ENCODE assay signal across 29 mouse cellular contexts in the genomic region with DNA sequence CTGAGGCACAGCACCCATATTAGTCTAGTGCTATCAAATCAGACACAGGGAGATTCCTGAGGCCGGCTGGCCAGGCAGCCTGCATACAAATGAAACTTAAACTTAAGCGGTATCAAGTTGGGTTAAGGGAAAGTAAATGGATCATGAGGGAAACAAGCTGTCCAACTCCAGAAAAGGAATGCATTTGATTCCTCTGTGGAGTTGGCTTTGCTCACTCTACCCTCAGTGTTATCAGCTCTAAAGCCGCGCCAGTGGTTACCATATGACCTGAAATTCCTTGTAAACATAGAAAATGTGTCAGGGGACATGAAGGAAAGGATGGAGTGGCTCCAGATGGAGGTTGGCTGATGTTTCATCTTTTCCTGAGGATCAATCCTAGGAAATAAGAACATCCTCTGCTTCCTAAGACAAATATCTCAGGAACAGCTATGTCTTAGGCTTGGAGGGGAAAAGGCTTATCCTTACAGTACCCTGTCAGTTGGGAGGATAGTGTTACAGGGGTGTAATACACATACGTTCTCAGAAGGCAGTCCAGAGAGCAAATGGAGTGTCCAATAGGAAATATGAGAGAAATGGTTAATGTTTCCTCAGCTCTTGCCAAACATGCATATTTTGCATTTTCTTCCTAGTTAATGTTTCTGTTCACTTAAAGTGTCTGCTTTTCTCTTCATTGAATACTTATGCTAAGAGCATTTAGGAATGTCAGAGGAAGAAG.
DNase-seq lines count a peak whose midpoint lies in the region; ATAC-seq and TF ChIP-seq lines count a peak whose summit lies in the region.
"Had no signal": no experiment of that assay in that cellular context is flagged by ENCODE, and none has a peak within 500 bp of the region (broad histone marks: within the 10 kb centered on the region; RNA-seq: fewer than 3 reads in every experiment).

No protein-coding gene starts in this region.

- no peak overlapping the region for H3K4me3 ChIP-seq in embryonic facial prominence, embryonic 14.5 days (ENCODE audit: low read depth, low read length)
- no peak overlapping the region for H3K4me3 ChIP-seq in embryonic facial prominence, embryonic 10.5 days
- no peak overlapping the region for H3K4me3 ChIP-seq in kidney, adult 2 months (ENCODE audit: insufficient read depth, low read depth, low read length)
- no peak overlapping the region for H3K4me3 ChIP-seq in lung, embryonic 14.5 days (ENCODE audit: low read depth, low read length)
- no peak overlapping the region for H3K4me3 ChIP-seq in limb, embryonic 14.5 days (replicated peaks; ENCODE audit: low read length)
- H3K4me3 ChIP-seq: forebrain, embryonic 10.5 days; forebrain, embryonic 15.5 days; heart, adult 2 months; heart, embryonic 12.5 days; hindbrain, embryonic 13.5 days; layer of hippocampus, adult 2 months; left cerebral cortex, adult 2 months; limb, embryonic 15.5 days; liver, embryonic 13.5 days; midbrain, embryonic 15.5 days; neural tube, embryonic 15.5 days; stomach, embryonic 15.5 days had no signal

- H3K27ac ChIP-seq in embryonic facial prominence, embryonic 14.5 days (replicated peaks; ENCODE audit: low read depth, low read length) = no peak overlapping the region
- no peak overlapping the region for H3K27ac ChIP-seq in embryonic facial prominence, embryonic 10.5 days (replicated peaks)
- no peak overlapping the region for H3K27ac ChIP-seq in kidney, adult 2 months (ENCODE audit: insufficient read depth, low read depth, low read length)
- no peak overlapping the region for H3K27ac ChIP-seq in lung, embryonic 14.5 days (ENCODE audit: low read depth)
- H3K27ac ChIP-seq in limb, embryonic 14.5 days (replicated peaks; ENCODE audit: low read depth, low read length) = no peak overlapping the region
- H3K27ac ChIP-seq: forebrain, embryonic 10.5 days; forebrain, embryonic 15.5 days; heart, adult 2 months; hindbrain, embryonic 13.5 days; layer of hippocampus, adult 2 months; left cerebral cortex, adult 2 months; limb, embryonic 15.5 days; liver, embryonic 13.5 days; macrophage; midbrain, embryonic 15.5 days; neural tube, embryonic 15.5 days; stomach, embryonic 15.5 days had no signal

- TF ChIP-seq CTCF in kidney, adult 2 months (conservative IDR thresholded peaks at IDR 0.05; ENCODE audit: insufficient read depth, insufficient read length, low read depth, low read length) = no peak
- no peak for TF ChIP-seq CTCF in lung, embryonic 14.5 days (IDR thresholded peaks at IDR 0.05; ENCODE audit: low read depth)

- DNase-seq in embryonic facial prominence, embryonic 14.5 days (ENCODE audit: low spot score) = peak; percentile 78
- DNase-seq in embryonic facial prominence, embryonic 10.5 days (ENCODE audit: low spot score) = no peak
- peak; percentile 1 for DNase-seq in kidney, adult 2 months
- no peak for DNase-seq in kidney, adult 9 months
- peak; percentile 52 for DNase-seq in lung, embryonic 14.5 days
- no peak for DNase-seq in lung, postnatal 14 days
- DNase-seq in limb, embryonic 14.5 days (ENCODE audit: low spot score) = peak; percentile 63
- DNase-seq: adrenal gland, postnatal 10 days; cerebellum, adult 8-10 months; cerebellum, postnatal 25 days; heart, adult 2 months; kidney, postnatal 36 days; liver, embryonic 13.5 days; lung, adult 2 months; right cerebral cortex, postnatal 25 days had no signal

- TF ChIP-seq POLR2A in kidney, adult 2 months (IDR thresholded peaks at IDR 0.05; ENCODE audit: low read depth, low read length) = no peak
- no peak for TF ChIP-seq POLR2A in limb, embryonic 14.5 days (IDR thresholded peaks at IDR 0.05; ENCODE audit: borderline replicate concordance, extremely low read depth, insufficient read depth, insufficient read length)

- no peaks in the 10 kb centered on the region for H3K9me3 ChIP-seq in embryonic facial prominence, embryonic 14.5 days (ENCODE audit: control insufficient read depth, low read length)
- no peaks in the 10 kb centered on the region for H3K9me3 ChIP-seq in embryonic facial prominence, embryonic 10.5 days
- H3K9me3 ChIP-seq in lung, embryonic 14.5 days (ENCODE audit: low read depth, low read length) = no peaks in the 10 kb centered on the region
- no peaks in the 10 kb centered on the region for H3K9me3 ChIP-seq in limb, embryonic 14.5 days (ENCODE audit: control insufficient read depth, low read length)
- H3K9me3 ChIP-seq: forebrain, embryonic 10.5 days; forebrain, embryonic 15.5 days; G1E; heart, embryonic 12.5 days; hindbrain, embryonic 13.5 days; limb, embryonic 15.5 days; liver, embryonic 13.5 days; midbrain, embryonic 15.5 days; neural tube, embryonic 15.5 days; stomach, embryonic 15.5 days had no signal

- H3K27me3 ChIP-seq in embryonic facial prominence, embryonic 14.5 days (replicated peaks; ENCODE audit: control insufficient read depth, insufficient read depth, low read length) = no peaks in the 10 kb centered on the region
- H3K27me3 ChIP-seq in embryonic facial prominence, embryonic 10.5 days (replicated peaks; ENCODE audit: low read depth, poor library complexity, severe bottlenecking) = no peaks in the 10 kb centered on the region
- no peaks in the 10 kb centered on the region for H3K27me3 ChIP-seq in kidney, adult 2 months (replicated peaks; ENCODE audit: control insufficient read depth, insufficient read depth, low read length)
- no peaks in the 10 kb centered on the region for H3K27me3 ChIP-seq in lung, embryonic 14.5 days (ENCODE audit: insufficient read depth, low read length)
- no peaks in the 10 kb centered on the region for H3K27me3 ChIP-seq in limb, embryonic 14.5 days (ENCODE audit: control insufficient read depth, insufficient read depth, low read length)
- H3K27me3 ChIP-seq: forebrain, embryonic 15.5 days; heart, embryonic 12.5 days; hindbrain, embryonic 13.5 days; limb, embryonic 15.5 days; liver, embryonic 13.5 days; midbrain, embryonic 15.5 days; neural tube, embryonic 15.5 days; stomach, embryonic 15.5 days had no signal

- H3K4me1 ChIP-seq in embryonic facial prominence, embryonic 14.5 days (ENCODE audit: control insufficient read depth, insufficient read depth, low read length) = no peaks in the 10 kb centered on the region
- H3K4me1 ChIP-seq in embryonic facial prominence, embryonic 10.5 days = no peaks in the 10 kb centered on the region
- no peaks in the 10 kb centered on the region for H3K4me1 ChIP-seq in kidney, adult 2 months (ENCODE audit: control insufficient read depth, insufficient read depth, low read length)
- no peaks in the 10 kb centered on the region; the same call in 1 of the 2 replicates for H3K4me1 ChIP-seq in lung, embryonic 14.5 days (ENCODE audit: insufficient read depth)
- H3K4me1 ChIP-seq in limb, embryonic 14.5 days (ENCODE audit: control insufficient read depth, insufficient read depth, low read length) = no peaks in the 10 kb centered on the region
- H3K4me1 ChIP-seq: forebrain, embryonic 10.5 days; heart, embryonic 12.5 days; limb, embryonic 15.5 days; liver, embryonic 13.5 days; midbrain, embryonic 15.5 days; neural tube, embryonic 15.5 days; stomach, embryonic 15.5 days had no signal

- H3K4me2 ChIP-seq in embryonic facial prominence, embryonic 14.5 days (ENCODE audit: low read depth, low read length) = no peak overlapping the region
- no peak overlapping the region for H3K4me2 ChIP-seq in lung, embryonic 14.5 days
- no peak overlapping the region for H3K4me2 ChIP-seq in limb, embryonic 14.5 days (replicated peaks; ENCODE audit: low read depth, low read length, severe bottlenecking)
- H3K4me2 ChIP-seq: forebrain, embryonic 15.5 days; heart, embryonic 12.5 days; hindbrain, embryonic 13.5 days; limb, embryonic 15.5 days; liver, embryonic 13.5 days; midbrain, embryonic 15.5 days; neural tube, embryonic 15.5 days; stomach, embryonic 15.5 days had no signal

- 44% methylated on average over 5 of the region's 5 CpGs for WGBS in embryonic facial prominence, embryonic 14.5 days
- WGBS in embryonic facial prominence, embryonic 10.5 days = 68% methylated on average over 5 of the region's 5 CpGs
- 45% methylated on average over 5 of the region's 5 CpGs for WGBS in kidney, adult 2 months
- WGBS in lung, embryonic 14.5 days = 22% methylated on average over 5 of the region's 5 CpGs
- WGBS in limb, embryonic 14.5 days = 61% methylated on average over 5 of the region's 5 CpGs

- no peak overlapping the region for H3K9ac ChIP-seq in embryonic facial prominence, embryonic 14.5 days (ENCODE audit: low read depth, low read length)
- no peak overlapping the region for H3K9ac ChIP-seq in lung, embryonic 14.5 days
- no peak overlapping the region for H3K9ac ChIP-seq in limb, embryonic 14.5 days (ENCODE audit: low read depth, low read length, severe bottlenecking)
- H3K9ac ChIP-seq: forebrain, embryonic 15.5 days; heart, embryonic 12.5 days; hindbrain, embryonic 13.5 days; limb, embryonic 15.5 days; liver, embryonic 13.5 days; midbrain, embryonic 15.5 days; neural tube, embryonic 15.5 days; stomach, embryonic 15.5 days had no signal

- ATAC-seq in embryonic facial prominence, embryonic 14.5 days (ENCODE audit: low read depth) = peak; percentile 44; the same call in 1 of the 2 replicates
- ATAC-seq in lung, embryonic 14.5 days (ENCODE audit: insufficient read depth) = peak; percentile 83; the same call in 1 of the 2 replicates
- ATAC-seq in limb, embryonic 14.5 days (ENCODE audit: low FRiP score, low read depth) = peak; percentile 53
- ATAC-seq: forebrain, embryonic 15.5 days; intestine, postnatal 0 days; midbrain, embryonic 15.5 days; Patski had no signal

- H3K36me3 ChIP-seq in embryonic facial prominence, embryonic 14.5 days (ENCODE audit: control insufficient read depth, insufficient read depth, low read length) = no peaks in the 10 kb centered on the region
- H3K36me3 ChIP-seq in embryonic facial prominence, embryonic 10.5 days (replicated peaks) = no peaks in the 10 kb centered on the region
- no peaks in the 10 kb centered on the region for H3K36me3 ChIP-seq in kidney, adult 2 months (ENCODE audit: control insufficient read depth, insufficient read depth, low read length)
- no peaks in the 10 kb centered on the region for H3K36me3 ChIP-seq in lung, embryonic 14.5 days (ENCODE audit: insufficient read depth)
- H3K36me3 ChIP-seq in limb, embryonic 14.5 days (ENCODE audit: control insufficient read depth, insufficient read depth, low read length) = no peaks in the 10 kb centered on the region
- H3K36me3 ChIP-seq: forebrain, embryonic 10.5 days; forebrain, embryonic 15.5 days; G1E; heart, embryonic 12.5 days; hindbrain, embryonic 13.5 days; limb, embryonic 15.5 days; liver, embryonic 13.5 days; midbrain, embryonic 15.5 days; neural tube, embryonic 15.5 days; stomach, embryonic 15.5 days had no signal

Comparison
In these comparisons a context has a peak if more than half of its experiments do, and no peak if none do; other contexts are left out.
1. DNase-seq: peak in embryonic facial prominence, embryonic 14.5 days (single experiment), kidney, adult 2 months (single experiment), lung, embryonic 14.5 days (single experiment) and limb, embryonic 14.5 days (single experiment); none in embryonic facial prominence, embryonic 10.5 days (single experiment), kidney, adult 9 months (single experiment) and lung, postnatal 14 days (single experiment).
2. Peak in every context shown above with its lines, with median percentiles within 50 percentile points of each other: ATAC-seq.